Mouse (Mus musculus): ENCODE measurements around the gene Napsa.

Napsa gene

GRCm38 (mm10) chr7:44572213-44572701 lies at the start of gene Napsa:
Gene Napsa (plus strand): TSS chr7:44572380.
- DNase-seq (ENCODE audit: low read depth, low spot score) = no peak

- no peak for DNase-seq (ENCODE audit: low read depth, low spot score)
Measured at GRCm38 (mm10) chr7:44523056-44523455, 49.1 kb upstream of the Napsa start.

- no peak for DNase-seq (ENCODE audit: low read depth, low spot score)
Measured at GRCm38 (mm10) chr7:44524502-44524901, 47.7 kb upstream of the Napsa start, which contains the start of gene Mybpc2. Gene Mybpc2 (minus strand): TSS chr7:44524656.

- no peak for DNase-seq (ENCODE audit: low read depth, low spot score)
Measured at GRCm38 (mm10) chr7:44525126-44525832, 46.9 kb upstream of the Napsa start.

- DNase-seq (ENCODE audit: low read depth, low spot score) = no peak
Measured at GRCm38 (mm10) chr7:44526414-44527154, 45.6 kb upstream of the Napsa start.

- peak; percentile 51 for DNase-seq (ENCODE audit: low read depth, low spot score)
Measured at GRCm38 (mm10) chr7:44527483-44528398, 44.4 kb upstream of the Napsa start.

GRCm38 (mm10) chr7:44529518-44529917 lies 42.7 kb upstream of the Napsa start:
- DNase-seq (ENCODE audit: low read depth, low spot score) = no peak

- DNase-seq (ENCODE audit: low read depth, low spot score) = no peak
Measured at GRCm38 (mm10) chr7:44530507-44530906, 41.7 kb upstream of the Napsa start.

- no peak for DNase-seq (ENCODE audit: low read depth, low spot score)
Measured at GRCm38 (mm10) chr7:44531207-44531606, 41.0 kb upstream of the Napsa start.

- no peak for DNase-seq (ENCODE audit: low read depth, low spot score)
Measured at GRCm38 (mm10) chr7:44531946-44532732, 40.0 kb upstream of the Napsa start, which contains the start of gene Spib. Gene Spib (minus strand): TSS chr7:44532071.

- DNase-seq (ENCODE audit: low read depth, low spot score) = no peak
Measured at GRCm38 (mm10) chr7:44532918-44533745, 39.0 kb upstream of the Napsa start.

GRCm38 (mm10) chr7:44533746-44534045 lies 38.5 kb upstream of the Napsa start:
- no peak for DNase-seq (ENCODE audit: low read depth, low spot score)

GRCm38 (mm10) chr7:44534242-44534641 lies 37.9 kb upstream of the Napsa start:
- DNase-seq (ENCODE audit: low read depth, low spot score) = no peak

- DNase-seq (ENCODE audit: low read depth, low spot score) = no peak
Measured at GRCm38 (mm10) chr7:44534656-44535441, 37.3 kb upstream of the Napsa start.

GRCm38 (mm10) chr7:44535657-44536589 lies 36.3 kb upstream of the Napsa start:
- no peak for DNase-seq (ENCODE audit: low read depth, low spot score)

- no peak for DNase-seq (ENCODE audit: low read depth, low spot score)
Measured at GRCm38 (mm10) chr7:44536590-44536968, 35.6 kb upstream of the Napsa start.

- DNase-seq (ENCODE audit: low read depth, low spot score) = no peak
Measured at GRCm38 (mm10) chr7:44537009-44537408, 35.2 kb upstream of the Napsa start.

- DNase-seq (ENCODE audit: low read depth, low spot score) = no peak
Measured at GRCm38 (mm10) chr7:44537496-44537895, 34.7 kb upstream of the Napsa start.
